Mouse (Mus musculus) stomach, embryonic 14.5 days (tissue): Measurements from ENCODE around the gene Osbpl9. TPM values are rescaled to one million over a fixed set of nuclear protein-coding genes. Genes with fewer than 3 reads are reported as not detected.

Experiments used
- ATAC-seq: fragments of 200-750 bp; cut with Nextera tagmentation; 2 replicates; pipeline ENCODE4 v1.8.0; 2017; ENCODE audit warnings: low read depth, moderate TSS enrichment; ENCODE audit not compliant: insufficient number of reproducible peaks, insufficient read depth, low FRiP score
- H3K27ac ChIP-seq: fragments of 300-500 bp; sonication (generic); 2 replicates; pipeline ENCODE4 v1.5.1; 2014; ENCODE audit warnings: mild to moderate bottlenecking, low read length, moderate library complexity, mixed read lengths
- H3K27me3 ChIP-seq: fragments of 300-500 bp; sonication (generic); 2 replicates; pipeline ENCODE4 v1.6.1; 2014; ENCODE audit warnings: low read length, control low read depth, mixed read lengths; ENCODE audit not compliant: control insufficient read depth, insufficient read depth
- H3K36me3 ChIP-seq: fragments of 300-500 bp; sonication (generic); 2 replicates; pipeline ENCODE4 v1.6.1; 2014; ENCODE audit warnings: mild to moderate bottlenecking, control low read depth, low read length, moderate library complexity, mixed read lengths; ENCODE audit not compliant: control insufficient read depth, insufficient read depth
- H3K4me1 ChIP-seq: fragments of 300-500 bp; sonication (generic); 2 replicates; pipeline ENCODE4 v1.6.1; 2014; ENCODE audit warnings: low read length, control low read depth, mixed read lengths; ENCODE audit not compliant: control insufficient read depth, insufficient read depth
- H3K4me2 ChIP-seq: fragments of 300-500 bp; sonication (generic); replicated peaks from 2 replicates; pipeline ENCODE4 v1.6.1; 2014; ENCODE audit warnings: low read depth, low read length, control low read depth
- H3K4me3 ChIP-seq: fragments of 300-500 bp; sonication (generic); 2 replicates; pipeline ENCODE4 v1.5.1; 2014; ENCODE audit warnings: low read depth, low read length, control low read depth
- H3K9ac ChIP-seq: fragments of 300-500 bp; sonication (generic); replicated peaks from 2 replicates; pipeline ENCODE4 v1.6.1; 2014; ENCODE audit warnings: low read depth, mild to moderate bottlenecking, control low read depth, low read length, moderate library complexity, mixed read lengths
- H3K9me3 ChIP-seq: fragments of 300-500 bp; sonication (generic); 2 replicates; pipeline ENCODE4 v1.6.1; 2016; ENCODE audit warnings: low read depth, low read length, control low read depth; ENCODE audit not compliant: control insufficient read depth
- WGBS: fragments of 180-500 bp; shearing (Covaris S2); extraction: QIAGEN DNeasy Blood & Tissue Kit; methylation state at CpG from one replicate; pipeline ENCODE4 v1.1.7; 2014; 5-methylcytosine and 5-hydroxymethylcytosine counted together
- polyA plus RNA-seq: library from polyadenylated mRNA; unstranded; fragments of >200 nt; fragmentation: Nextera tagmentation; extraction: Ambion mirVana; gene quantifications from 2 replicates; pipeline ENCODE4 v1.2.1, GENCODE M21; 2014

The Osbpl9 gene
- polyA plus RNA-seq, 1 experiment from 2014 or later: 65.2 TPM

DNA sequence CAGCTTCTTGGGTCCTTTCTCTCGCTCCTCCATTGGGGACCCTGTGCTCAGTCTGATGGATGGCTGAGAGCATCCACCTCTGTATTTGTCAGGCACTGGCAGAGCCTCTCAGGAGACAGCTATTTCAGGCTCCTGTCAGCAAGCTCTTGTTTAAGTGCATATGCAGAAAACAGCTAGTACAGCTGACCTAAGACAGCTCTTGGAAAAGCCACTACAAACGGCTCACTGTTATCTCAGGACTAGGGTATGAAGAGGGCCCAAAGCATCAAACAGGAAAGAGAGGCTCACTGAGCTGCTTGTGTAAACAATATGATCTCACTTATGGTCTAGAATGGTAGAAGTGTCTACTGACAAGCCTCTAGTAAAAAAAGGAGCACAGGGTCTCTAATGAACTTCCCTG lies 107.8 kb downstream of the Osbpl9 start:
- Histone ChIP-seq H3K27ac (no peak overlapping the region), H3K27me3 (no peaks in the 10 kb centered on the region), H3K9ac (no peak overlapping the region), H3K4me2 (no peak overlapping the region), H3K9me3 (no peaks in the 10 kb centered on the region), H3K4me3 (no peak overlapping the region), H3K4me1 (0 out of 2 replicates have a peak, but pooled peaks cover 4% of the 10 kb centered on the region), H3K36me3 (peaks cover 2% of the 10 kb centered on the region; the same call in 1 of the 2 replicates)
- WGBS: 29% methylated on average over 2 of the region's 2 CpGs
- ATAC-seq: no peak

GRCm38 (mm10) chr4:109092344-109092743 lies 109.7 kb downstream of the Osbpl9 start:
- 82% methylated on average over 5 of the region's 5 CpGs for WGBS
- Histone ChIP-seq H3K9ac (no peak overlapping the region), H3K9me3 (no peaks in the 10 kb centered on the region), H3K4me1 (0 out of 2 replicates have a peak, but pooled peaks cover 4% of the 10 kb centered on the region), H3K27ac (no peak overlapping the region), H3K4me2 (no peak overlapping the region), H3K4me3 (no peak overlapping the region), H3K36me3 (peaks cover 2% of the 10 kb centered on the region; the same call in 1 of the 2 replicates), H3K27me3 (no peaks in the 10 kb centered on the region)
- ATAC-seq: no peak

- Histone ChIP-seq H3K27ac (no peak overlapping the region), H3K4me1 (0 out of 2 replicates have a peak, but pooled peaks cover 4% of the 10 kb centered on the region), H3K27me3 (no peaks in the 10 kb centered on the region), H3K36me3 (peaks cover 2% of the 10 kb centered on the region; the same call in 1 of the 2 replicates), H3K9ac (no peak overlapping the region), H3K4me2 (no peak overlapping the region), H3K4me3 (no peak overlapping the region), H3K9me3 (no peaks in the 10 kb centered on the region)
- no peak for ATAC-seq
- WGBS: 77% methylated on average over 8 of the region's 8 CpGs
Measured at GRCm38 (mm10) chr4:109091241-109091777, 110.8 kb downstream of the Osbpl9 start.

- 23% methylated on average over 6 of the region's 6 CpGs for WGBS
- H3K4me2 ChIP-seq: no peak overlapping the region
- 0 out of 2 replicates have a peak, but pooled peaks cover 4% of the 10 kb centered on the region for H3K4me1 ChIP-seq
- no peak overlapping the region for H3K4me3 ChIP-seq
- H3K27me3 ChIP-seq: no peaks in the 10 kb centered on the region
- no peaks in the 10 kb centered on the region for H3K9me3 ChIP-seq
- ATAC-seq: no peak
- H3K9ac ChIP-seq: no peak overlapping the region
- peaks cover 2% of the 10 kb centered on the region; the same call in 1 of the 2 replicates for H3K36me3 ChIP-seq
- no peak overlapping the region; the same call in 1 of the 2 replicates for H3K27ac ChIP-seq
Measured at GRCm38 (mm10) chr4:109089999-109090398, 112.1 kb downstream of the Osbpl9 start.

DNA sequence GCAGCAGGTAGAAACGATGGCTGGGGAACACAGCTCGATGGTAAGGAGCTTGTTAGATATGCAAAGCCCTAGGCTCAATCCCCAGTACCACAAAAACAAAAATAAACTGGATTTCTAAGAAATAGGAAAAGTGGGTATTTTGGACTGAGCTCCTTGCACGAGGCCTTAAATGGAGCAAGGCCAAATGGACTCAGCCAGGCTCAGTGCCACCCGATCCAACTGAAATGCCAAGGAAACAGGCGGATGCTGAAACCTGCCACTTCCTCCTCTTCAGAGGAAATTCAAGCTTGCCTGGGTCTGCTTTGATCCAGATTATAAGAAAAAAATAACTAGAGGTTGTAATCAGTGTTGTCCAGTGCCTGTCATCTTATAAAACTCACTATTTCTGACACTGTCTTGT lies 112.9 kb downstream of the Osbpl9 start:
- no peak overlapping the region for H3K4me3 ChIP-seq
- no peak overlapping the region for H3K27ac ChIP-seq
- H3K4me1 ChIP-seq: 0 out of 2 replicates have a peak, but pooled peaks cover 4% of the 10 kb centered on the region
- H3K9ac ChIP-seq: no peak overlapping the region
- ATAC-seq: no peak
- 87% methylated on average over 5 of the region's 5 CpGs for WGBS
- H3K27me3 ChIP-seq: no peaks in the 10 kb centered on the region
- no peak overlapping the region for H3K4me2 ChIP-seq
- H3K36me3 ChIP-seq: peaks cover 2% of the 10 kb centered on the region; the same call in 1 of the 2 replicates
- H3K9me3 ChIP-seq: no peaks in the 10 kb centered on the region

DNA sequence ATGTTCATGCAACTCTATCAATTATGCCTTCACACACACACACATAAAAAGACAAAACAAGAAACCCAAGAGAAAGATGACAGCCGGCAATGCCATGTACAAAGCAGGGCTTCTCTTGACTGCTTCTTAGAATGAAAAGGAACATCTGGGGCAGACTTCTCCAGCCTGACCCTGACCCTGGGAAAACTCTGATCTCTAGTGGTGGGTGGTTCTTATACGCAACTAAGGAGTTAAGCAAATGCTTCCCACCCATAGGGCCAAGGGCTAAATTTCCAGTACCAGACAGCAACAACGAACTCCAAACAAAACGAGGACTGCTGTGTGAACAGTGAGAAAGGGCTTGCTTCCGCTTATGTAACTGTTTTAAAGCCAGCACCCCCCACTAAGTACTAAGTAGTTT lies 122.0 kb downstream of the Osbpl9 start:
- no peaks in the 10 kb centered on the region for H3K27me3 ChIP-seq
- no peak for ATAC-seq
- WGBS: 55% methylated on average over 5 of the region's 5 CpGs
- H3K9me3 ChIP-seq: no peaks in the 10 kb centered on the region
- H3K36me3 ChIP-seq: peaks cover 6% of the 10 kb centered on the region; the same call in 1 of the 2 replicates
- no peak overlapping the region for H3K9ac ChIP-seq
- H3K4me3 ChIP-seq: no peak overlapping the region
- no peak overlapping the region for H3K4me2 ChIP-seq
- H3K27ac ChIP-seq: no peak overlapping the region
- no peaks in the 10 kb centered on the region; the same call in 1 of the 2 replicates for H3K4me1 ChIP-seq

- no peak for ATAC-seq
- WGBS: 81% methylated on average over 3 of the region's 3 CpGs
- no peak overlapping the region for H3K4me2 ChIP-seq
- no peak overlapping the region for H3K27ac ChIP-seq
- peaks cover 6% of the 10 kb centered on the region; the same call in 1 of the 2 replicates for H3K36me3 ChIP-seq
- no peaks in the 10 kb centered on the region; the same call in 1 of the 2 replicates for H3K4me1 ChIP-seq
- H3K9me3 ChIP-seq: no peaks in the 10 kb centered on the region
- H3K4me3 ChIP-seq: no peak overlapping the region
- H3K27me3 ChIP-seq: no peaks in the 10 kb centered on the region
- H3K9ac ChIP-seq: no peak overlapping the region
Measured at GRCm38 (mm10) chr4:109079676-109080075, 122.4 kb downstream of the Osbpl9 start.

GRCm38 (mm10) chr4:109078941-109079340 lies 123.1 kb downstream of the Osbpl9 start:
- no peak for ATAC-seq

More at GRCm38 (mm10) chr4:109078941-109079340, 123.1 kb downstream of the Osbpl9 start:
- H3K4me3 ChIP-seq: no peak overlapping the region
- 83% methylated on average over 7 of the region's 7 CpGs for WGBS
- H3K27me3 ChIP-seq: no peaks in the 10 kb centered on the region
- H3K27ac ChIP-seq: no peak overlapping the region
- H3K4me1 ChIP-seq: no peaks in the 10 kb centered on the region; the same call in 1 of the 2 replicates
- no peak overlapping the region for H3K4me2 ChIP-seq
- no peaks in the 10 kb centered on the region for H3K9me3 ChIP-seq
- H3K9ac ChIP-seq: no peak overlapping the region
- H3K36me3 ChIP-seq: peaks cover 6% of the 10 kb centered on the region; the same call in 1 of the 2 replicates
